Mouse (Mus musculus): ENCODE data around the gene Dnmt3a.

The Dnmt3a gene

GRCm38 (mm10) chr12:3823408-3823807, 17.6 kb downstream of the Dnmt3a start:
- no peaks in the 10 kb centered on the region for H3K36me3 ChIP-seq (ENCODE audit: control insufficient read depth, insufficient read depth, low read length, poor library complexity, severe bottlenecking)
- DNase-seq (ENCODE audit: low read depth, low spot score): no peak
- H3K27me3 ChIP-seq (ENCODE audit: control insufficient read depth, insufficient read depth, low read length, poor library complexity, severe bottlenecking): no peaks in the 10 kb centered on the region

- no peaks in the 10 kb centered on the region for H3K27me3 ChIP-seq (ENCODE audit: control insufficient read depth, insufficient read depth, low read length, poor library complexity, severe bottlenecking)
- H3K36me3 ChIP-seq (ENCODE audit: control insufficient read depth, insufficient read depth, low read length, poor library complexity, severe bottlenecking): no peaks in the 10 kb centered on the region
- no peak for DNase-seq (ENCODE audit: low read depth, low spot score)
These were observed 19.3 kb downstream of the Dnmt3a start for GRCm38 (mm10) chr12:3824906-3825713.

- DNase-seq (ENCODE audit: low read depth, low spot score): no peak
These were observed 19.9 kb downstream of the Dnmt3a start for GRCm38 (mm10) chr12:3825714-3826080.

GRCm38 (mm10) chr12:3827771-3828170, 22.0 kb downstream of the Dnmt3a start:
- Histone ChIP-seq H3K27me3 (ENCODE audit: control insufficient read depth, insufficient read depth, low read length, poor library complexity, severe bottlenecking) (no peaks in the 10 kb centered on the region), H3K36me3 (ENCODE audit: control insufficient read depth, insufficient read depth, low read length, poor library complexity, severe bottlenecking) (no peaks in the 10 kb centered on the region)
- no peak for DNase-seq (ENCODE audit: low read depth, low spot score)

More at GRCm38 (mm10) chr12:3825714-3826080, 19.9 kb downstream of the Dnmt3a start:
- Histone ChIP-seq H3K36me3 (ENCODE audit: control insufficient read depth, insufficient read depth, low read length, poor library complexity, severe bottlenecking) (no peaks in the 10 kb centered on the region), H3K27me3 (ENCODE audit: control insufficient read depth, insufficient read depth, low read length, poor library complexity, severe bottlenecking) (no peaks in the 10 kb centered on the region)

GRCm38 (mm10) chr12:3833059-3833760, 27.4 kb downstream of the Dnmt3a start:
- no peaks in the 10 kb centered on the region for H3K36me3 ChIP-seq (ENCODE audit: control insufficient read depth, insufficient read depth, low read length, poor library complexity, severe bottlenecking)
- H3K27me3 ChIP-seq (ENCODE audit: control insufficient read depth, insufficient read depth, low read length, poor library complexity, severe bottlenecking): no peaks in the 10 kb centered on the region
- DNase-seq (ENCODE audit: low read depth, low spot score): no peak

- DNase-seq (ENCODE audit: low read depth, low spot score): no peak
- no peaks in the 10 kb centered on the region for H3K27me3 ChIP-seq (ENCODE audit: control insufficient read depth, insufficient read depth, low read length, poor library complexity, severe bottlenecking)
- no peaks in the 10 kb centered on the region for H3K36me3 ChIP-seq (ENCODE audit: control insufficient read depth, insufficient read depth, low read length, poor library complexity, severe bottlenecking)
These were observed 28.1 kb downstream of the Dnmt3a start for GRCm38 (mm10) chr12:3833851-3834273.

GRCm38 (mm10) chr12:3834373-3835314, 28.8 kb downstream of the Dnmt3a start:
- no peaks in the 10 kb centered on the region for H3K27me3 ChIP-seq (ENCODE audit: control insufficient read depth, insufficient read depth, low read length, poor library complexity, severe bottlenecking)
- peak; percentile 66 for DNase-seq (ENCODE audit: low read depth, low spot score)
- peaks cover 3% of the 10 kb centered on the region; the same call in 1 of the 2 replicates for H3K36me3 ChIP-seq (ENCODE audit: control insufficient read depth, insufficient read depth, low read length, poor library complexity, severe bottlenecking)

- no peaks in the 10 kb centered on the region for H3K27me3 ChIP-seq (ENCODE audit: control insufficient read depth, insufficient read depth, low read length, poor library complexity, severe bottlenecking)
These were observed 29.8 kb downstream of the Dnmt3a start for GRCm38 (mm10) chr12:3835576-3835975.

DNA sequence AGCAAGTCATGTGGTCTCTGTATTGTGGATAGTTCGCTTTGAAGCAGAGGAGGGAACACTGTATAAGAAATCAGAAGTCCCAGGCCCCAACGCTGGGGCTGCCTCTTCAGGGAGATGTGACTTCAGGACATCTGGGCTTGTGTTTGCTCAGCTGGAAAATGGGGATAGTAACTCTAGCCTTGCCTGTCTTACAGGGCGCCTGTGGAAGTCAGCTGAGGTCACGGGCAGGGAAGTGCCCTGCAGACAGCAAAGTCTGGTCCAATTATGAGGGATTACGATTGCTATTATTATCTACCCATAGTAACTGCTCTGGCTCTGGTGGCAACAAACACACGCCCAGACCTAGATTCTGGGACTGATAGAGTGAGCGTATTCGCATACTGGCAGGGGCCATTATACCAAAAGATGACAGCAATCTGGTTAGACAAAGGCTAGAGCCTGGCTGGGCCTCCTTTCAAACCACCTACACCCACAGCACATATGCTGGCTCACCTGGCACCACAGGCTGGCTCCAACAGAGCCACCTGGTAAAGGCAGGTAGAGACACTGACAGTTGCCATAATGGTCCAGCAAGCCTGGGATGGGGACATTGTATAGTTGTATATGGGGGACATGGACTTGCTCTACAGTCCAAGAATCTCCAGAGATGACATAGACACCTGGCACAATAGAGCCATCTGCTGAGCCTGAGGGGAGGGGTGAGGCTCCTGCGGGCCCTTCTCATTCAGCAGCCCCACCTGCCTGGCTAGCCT, 31.4 kb downstream of the Dnmt3a start:
- Histone ChIP-seq H3K27me3 (ENCODE audit: control insufficient read depth, insufficient read depth, low read length, poor library complexity, severe bottlenecking) (no peaks in the 10 kb centered on the region), H3K36me3 (ENCODE audit: control insufficient read depth, insufficient read depth, low read length, poor library complexity, severe bottlenecking) (peaks cover 3% of the 10 kb centered on the region; the same call in 1 of the 2 replicates)
- DNase-seq (ENCODE audit: low read depth, low spot score): no peak

More at GRCm38 (mm10) chr12:3835576-3835975, 29.8 kb downstream of the Dnmt3a start:
- H3K36me3 ChIP-seq (ENCODE audit: control insufficient read depth, insufficient read depth, low read length, poor library complexity, severe bottlenecking): peaks cover 3% of the 10 kb centered on the region; the same call in 1 of the 2 replicates
- no peak for DNase-seq (ENCODE audit: low read depth, low spot score)

- no peak for DNase-seq (ENCODE audit: low read depth, low spot score)
- no peaks in the 10 kb centered on the region for H3K27me3 ChIP-seq (ENCODE audit: control insufficient read depth, insufficient read depth, low read length, poor library complexity, severe bottlenecking)
These were observed 32.2 kb downstream of the Dnmt3a start for GRCm38 (mm10) chr12:3838009-3838408.

GRCm38 (mm10) chr12:3839662-3840061, 33.9 kb downstream of the Dnmt3a start:
- Histone ChIP-seq H3K27me3 (ENCODE audit: control insufficient read depth, insufficient read depth, low read length, poor library complexity, severe bottlenecking) (no peaks in the 10 kb centered on the region), H3K36me3 (ENCODE audit: control insufficient read depth, insufficient read depth, low read length, poor library complexity, severe bottlenecking) (peaks cover 3% of the 10 kb centered on the region; the same call in 1 of the 2 replicates)
- no peak for DNase-seq (ENCODE audit: low read depth, low spot score)

More at GRCm38 (mm10) chr12:3838009-3838408, 32.2 kb downstream of the Dnmt3a start:
- peaks cover 3% of the 10 kb centered on the region; the same call in 1 of the 2 replicates for H3K36me3 ChIP-seq (ENCODE audit: control insufficient read depth, insufficient read depth, low read length, poor library complexity, severe bottlenecking)

DNA sequence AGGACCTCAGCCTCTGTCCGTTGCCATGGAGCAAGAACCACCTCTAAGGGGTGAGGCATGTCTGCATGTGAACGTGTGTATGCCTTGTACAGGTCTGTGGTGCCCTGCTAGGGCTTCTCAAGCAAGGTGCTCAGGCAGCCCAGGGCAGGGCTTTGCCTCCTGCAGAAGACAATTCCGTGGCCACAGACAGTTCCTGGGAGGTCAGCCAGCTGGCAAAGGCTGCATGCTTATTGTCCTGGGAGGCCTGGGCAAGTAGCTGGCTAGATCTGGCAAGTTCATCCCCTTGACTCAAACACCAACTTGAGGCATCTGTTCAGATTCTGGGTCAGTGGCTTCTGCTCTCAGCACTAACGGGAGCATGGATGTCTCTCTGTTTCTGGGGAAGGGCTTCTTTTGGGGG, 35.3 kb downstream of the Dnmt3a start:
- peaks cover 3% of the 10 kb centered on the region; the same call in 1 of the 2 replicates for H3K36me3 ChIP-seq (ENCODE audit: control insufficient read depth, insufficient read depth, low read length, poor library complexity, severe bottlenecking)
- DNase-seq (ENCODE audit: low read depth, low spot score): no peak
- H3K27me3 ChIP-seq (ENCODE audit: control insufficient read depth, insufficient read depth, low read length, poor library complexity, severe bottlenecking): no peaks in the 10 kb centered on the region

- no peaks in the 10 kb centered on the region for H3K27me3 ChIP-seq (ENCODE audit: control insufficient read depth, insufficient read depth, low read length, poor library complexity, severe bottlenecking)
- DNase-seq (ENCODE audit: low read depth, low spot score): no peak
These were observed 37.0 kb downstream of the Dnmt3a start for GRCm38 (mm10) chr12:3842843-3843242.

More at GRCm38 (mm10) chr12:3842843-3843242, 37.0 kb downstream of the Dnmt3a start:
- peaks cover 3% of the 10 kb centered on the region; the same call in 1 of the 2 replicates for H3K36me3 ChIP-seq (ENCODE audit: control insufficient read depth, insufficient read depth, low read length, poor library complexity, severe bottlenecking)

All from splenic B cell, adult 2 months (primary cell).